Mouse (Mus musculus) brain, embryonic 14.5 days (tissue): ENCODE results near the gene Zfp772.
"Not testable (repeated sequence)": the region's sequence is repeated elsewhere in the genome, so short reads cannot be mapped to it uniquely, and the experiment has no call there.

Experiments used
- CTCF ChIP-seq: fragments of 200-500 bp; IDR thresholded peaks from 2 replicates; pipeline ENCODE4 v1.5.1; 2012; ENCODE audit warnings: inconsistent platforms, mild to moderate bottlenecking, moderate library complexity, borderline replicate concordance; ENCODE audit not compliant: insufficient read depth, insufficient read length; ENCODE audit errors: extremely low read depth
- POLR2A ChIP-seq: fragments of 200-500 bp; IDR thresholded peaks from 2 replicates; pipeline ENCODE4 v1.6.1; 2012; ENCODE audit warnings: mild to moderate bottlenecking, inconsistent platforms, borderline replicate concordance; ENCODE audit not compliant: poor library complexity, insufficient read depth, insufficient read length, severe bottlenecking; ENCODE audit errors: extremely low read depth

DNA sequence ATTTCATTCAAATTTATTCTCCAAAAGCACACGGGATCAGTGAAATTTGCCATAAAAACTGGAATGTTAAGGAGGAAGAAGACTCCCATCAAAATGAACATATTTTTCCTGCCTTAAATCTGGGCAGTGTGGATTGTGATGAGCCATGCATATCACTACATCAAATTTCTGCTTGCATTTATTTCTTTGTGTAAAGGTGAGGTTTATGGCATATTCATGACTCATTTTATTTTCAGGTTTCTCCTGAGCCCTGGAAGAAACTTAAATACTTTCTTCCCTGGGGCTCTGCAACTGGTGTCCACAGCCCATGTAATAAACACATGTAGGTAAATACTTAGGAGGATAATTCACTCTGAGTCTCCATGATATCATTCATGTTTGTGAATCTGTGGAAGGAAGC, 37.4 kb upstream of the Zfp772 start, which contains the start of gene Vmn2r29:
- not testable (repeated sequence) for TF ChIP-seq CTCF, POLR2A
